Mouse (Mus musculus) c-Kit-positive CD71-positive TER-119-negative erythroid progenitor cells, embryonic 14.5 days (primary cell): ENCODE data around the gene Laptm5.
A peak's percentile ranks its signal among the peaks of the same experiment; 100 is the strongest.

Experiments
- DNase-seq: peaks from one replicate; pipeline ENCODE4 v3.0.0-alpha.2; 2013; ENCODE audit warnings: low read depth

Laptm5 gene

DNA sequence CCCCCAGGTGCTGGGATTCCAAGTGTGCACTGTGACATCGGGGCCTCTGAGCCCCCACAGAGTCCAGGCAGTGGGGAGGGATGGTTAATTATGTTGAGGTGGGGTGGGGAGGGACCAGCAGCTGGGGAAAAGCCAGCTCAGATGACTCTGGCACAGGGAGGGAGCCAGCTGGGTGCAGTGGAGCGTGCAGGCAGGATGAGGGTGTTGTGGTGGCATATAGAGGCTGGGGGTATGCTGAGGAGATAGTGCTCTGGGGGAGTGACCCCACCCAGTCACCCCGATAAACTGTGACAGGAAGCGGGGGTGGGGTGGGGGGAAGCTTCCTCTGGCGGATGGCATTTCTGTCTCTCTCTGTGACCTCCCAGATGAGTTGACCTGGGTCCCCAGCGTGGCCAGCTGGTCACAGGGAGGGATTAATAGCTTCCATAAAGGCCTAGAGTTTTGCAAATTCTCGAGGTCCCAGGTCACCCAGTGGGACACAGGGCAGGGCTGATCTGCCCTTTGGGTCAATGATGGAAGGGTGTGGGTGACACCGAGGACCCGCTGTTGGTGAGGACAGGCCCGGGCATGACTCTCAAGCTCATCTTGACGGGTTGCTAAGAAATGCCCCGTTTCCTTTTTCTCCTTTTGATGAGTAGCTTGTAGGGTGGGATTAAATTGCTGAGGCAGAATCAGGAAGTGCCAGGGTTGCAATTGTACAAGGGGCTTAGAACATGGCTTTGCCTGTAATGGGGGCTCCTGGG lies 8.2 kb downstream of the Laptm5 start:
- DNase-seq: no peak

DNA sequence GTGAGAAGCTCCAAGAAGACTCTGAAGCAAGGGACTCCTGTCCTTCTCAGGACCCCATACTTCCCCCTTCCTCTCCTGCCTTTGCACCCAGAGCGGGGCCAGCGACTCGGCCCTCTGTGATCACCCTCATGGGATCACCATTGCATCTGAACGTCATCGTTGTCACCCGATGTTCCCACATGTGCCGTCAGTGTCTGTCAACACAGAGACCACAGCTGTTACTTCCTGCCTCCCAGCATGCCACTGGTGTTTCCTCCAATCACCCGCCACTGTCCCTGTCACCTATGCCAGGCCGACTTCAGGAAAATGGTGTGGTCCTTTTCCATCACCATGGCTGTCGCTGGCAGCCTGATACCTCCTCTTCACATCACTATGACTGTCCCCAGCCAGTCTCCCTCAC lies 9.1 kb downstream of the Laptm5 start:
- DNase-seq: no peak

DNA sequence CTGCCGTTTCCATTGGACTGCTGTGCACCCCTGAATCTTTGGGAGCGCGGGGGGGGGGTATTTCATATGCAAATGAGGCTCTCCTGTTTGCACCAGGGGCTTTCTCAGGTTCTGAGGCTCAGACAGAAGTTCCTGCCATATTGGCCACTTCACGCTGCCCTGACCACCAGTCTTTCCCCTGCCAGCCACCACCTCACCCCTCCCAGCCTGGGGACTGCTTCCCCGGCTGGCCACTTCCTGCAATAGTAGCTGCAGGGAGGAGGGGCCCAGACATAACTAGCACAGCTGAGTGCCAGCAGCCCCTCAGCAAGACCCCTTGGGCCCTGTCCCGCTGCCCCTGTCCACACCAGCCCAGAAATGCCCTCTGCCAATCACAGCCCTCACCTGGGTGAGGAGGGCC lies 13.3 kb downstream of the Laptm5 start:
- no peak for DNase-seq

DNA sequence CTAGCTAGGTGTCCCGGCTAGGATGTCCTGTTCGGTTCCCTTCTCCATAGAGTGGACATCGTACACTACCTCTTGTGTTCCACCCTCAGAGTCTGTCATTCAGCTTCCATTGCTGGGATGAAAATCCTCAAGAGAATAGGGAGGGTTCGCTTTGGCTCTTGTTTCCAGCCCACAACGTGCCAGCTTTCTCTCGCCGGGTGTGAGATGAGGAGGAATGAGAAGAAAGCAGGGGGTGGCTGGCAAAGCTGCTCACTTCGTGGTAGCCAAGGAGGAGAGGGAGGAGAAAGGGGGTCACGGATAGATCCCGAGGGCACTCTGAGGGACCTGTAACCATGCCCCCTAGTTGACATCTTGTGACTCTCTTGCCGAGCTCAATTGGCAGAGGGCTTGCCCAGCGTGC lies 14.9 kb downstream of the Laptm5 start:
- DNase-seq: no peak

DNA sequence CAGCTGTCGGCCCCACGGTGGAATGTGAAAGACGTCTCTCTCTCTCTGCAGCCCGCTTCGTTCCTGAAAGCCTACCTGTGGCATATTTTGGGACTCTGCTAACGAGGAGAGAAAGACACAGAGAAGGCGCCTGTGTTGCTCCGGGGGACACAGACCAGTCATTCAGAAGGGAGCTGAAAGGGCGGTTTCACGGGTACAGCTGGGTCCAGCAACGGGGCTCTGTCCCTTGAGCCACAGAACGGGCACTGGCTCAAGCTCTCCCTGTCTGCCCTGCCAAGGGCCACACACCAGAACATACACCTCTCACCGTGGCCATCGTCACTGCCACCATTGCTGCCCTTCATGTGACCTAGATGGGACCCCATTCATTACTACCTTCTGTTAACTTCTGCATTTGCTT lies 29.7 kb downstream of the Laptm5 start:
- no peak for DNase-seq

DNA sequence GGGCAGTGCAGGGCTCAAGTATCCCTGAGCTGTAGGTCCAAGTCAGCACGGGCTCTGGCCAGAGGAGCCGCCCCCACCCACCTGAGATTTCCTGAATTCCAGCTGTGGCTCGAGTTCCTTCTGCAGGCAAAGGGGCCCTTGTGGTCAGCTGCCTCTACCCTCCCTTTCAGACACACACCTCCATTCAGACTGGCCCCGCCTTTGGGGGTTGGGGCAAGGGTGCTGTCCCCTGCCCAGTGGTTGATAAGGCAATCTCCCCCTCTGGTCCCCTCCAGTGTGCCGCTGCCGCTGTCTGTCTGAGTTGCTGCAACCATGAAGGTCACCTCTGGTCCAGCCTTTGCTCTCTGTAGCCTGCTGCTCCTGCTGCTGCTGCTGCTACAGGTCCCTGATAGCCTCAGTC lies 31.2 kb downstream of the Laptm5 start, which contains the start of gene Matn1:
Matn1 (plus strand) TSS at position 274 of the 400 bp plus-strand sequence.
- no peak for DNase-seq

DNA sequence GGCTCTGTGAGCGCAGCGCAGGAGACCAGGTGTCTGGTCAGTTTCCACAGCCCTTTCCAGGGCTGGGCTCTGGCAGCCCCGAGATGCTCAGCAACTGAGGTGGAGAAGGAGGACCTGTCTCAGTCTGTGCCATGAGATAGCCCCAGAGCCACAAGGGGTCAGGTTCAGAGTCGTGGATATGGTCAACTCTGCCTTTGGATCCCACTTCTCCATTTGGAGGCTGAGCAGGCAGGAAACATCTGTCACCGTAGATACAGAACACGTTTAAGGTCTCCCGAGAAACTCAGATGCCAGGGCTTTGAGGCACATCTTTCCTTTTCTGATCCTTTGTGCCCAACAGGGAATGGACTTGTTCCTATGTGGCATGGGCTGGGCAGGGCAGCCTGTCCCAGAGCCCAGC lies 31.9 kb downstream of the Laptm5 start:
- DNase-seq: no peak

GRCm38 (mm10) chr4:130947094-130947647 lies 34.2 kb downstream of the Laptm5 start:
- peak; percentile 9 for DNase-seq

GRCm38 (mm10) chr4:130949821-130950384 lies 37.0 kb downstream of the Laptm5 start:
- DNase-seq: no peak

- peak; percentile 10 for DNase-seq
These were observed 39.6 kb downstream of the Laptm5 start for GRCm38 (mm10) chr4:130952531-130952930.

- no peak for DNase-seq
These were observed 44.2 kb downstream of the Laptm5 start for GRCm38 (mm10) chr4:130957156-130957555.

- DNase-seq: no peak
These were observed 45.9 kb downstream of the Laptm5 start for GRCm38 (mm10) chr4:130958812-130959211.

- DNase-seq: no peak
These were observed 46.8 kb downstream of the Laptm5 start for GRCm38 (mm10) chr4:130959678-130960077.

- peak; percentile 30 for DNase-seq
These were observed 47.3 kb downstream of the Laptm5 start for GRCm38 (mm10) chr4:130960118-130960734.

GRCm38 (mm10) chr4:130971278-130971677 lies 58.4 kb downstream of the Laptm5 start:
- DNase-seq: no peak

DNA sequence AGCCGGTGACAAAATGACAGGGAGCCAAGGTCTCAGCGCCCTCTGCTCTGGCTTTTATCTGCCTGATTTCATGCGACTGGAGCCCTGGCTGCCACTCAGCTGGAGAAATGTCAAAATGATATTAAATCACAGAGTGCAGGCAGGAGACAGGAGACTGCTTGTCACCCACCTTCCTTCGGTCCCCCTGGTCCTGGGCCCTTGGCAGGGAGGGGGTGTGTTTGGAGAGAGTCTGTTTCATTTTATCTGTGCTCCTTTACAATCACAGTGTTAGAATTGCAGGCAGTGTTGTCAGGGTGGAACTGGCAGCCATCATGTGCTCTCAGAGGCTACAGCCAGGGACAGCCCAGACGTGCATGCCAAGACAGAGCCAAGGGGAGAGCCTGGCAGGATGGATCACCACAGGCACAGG lies 59.5 kb downstream of the Laptm5 start:
- no peak for DNase-seq

GRCm38 (mm10) chr4:130973332-130974263 lies 60.7 kb downstream of the Laptm5 start:
- no peak for DNase-seq

GRCm38 (mm10) chr4:130978981-130979380 lies 66.1 kb downstream of the Laptm5 start:
- no peak for DNase-seq

GRCm38 (mm10) chr4:130984416-130985182 lies 71.7 kb downstream of the Laptm5 start:
- no peak for DNase-seq
